Mouse (Mus musculus): Measurements from ENCODE around the gene Eme2.

Eme2 gene

DNA sequence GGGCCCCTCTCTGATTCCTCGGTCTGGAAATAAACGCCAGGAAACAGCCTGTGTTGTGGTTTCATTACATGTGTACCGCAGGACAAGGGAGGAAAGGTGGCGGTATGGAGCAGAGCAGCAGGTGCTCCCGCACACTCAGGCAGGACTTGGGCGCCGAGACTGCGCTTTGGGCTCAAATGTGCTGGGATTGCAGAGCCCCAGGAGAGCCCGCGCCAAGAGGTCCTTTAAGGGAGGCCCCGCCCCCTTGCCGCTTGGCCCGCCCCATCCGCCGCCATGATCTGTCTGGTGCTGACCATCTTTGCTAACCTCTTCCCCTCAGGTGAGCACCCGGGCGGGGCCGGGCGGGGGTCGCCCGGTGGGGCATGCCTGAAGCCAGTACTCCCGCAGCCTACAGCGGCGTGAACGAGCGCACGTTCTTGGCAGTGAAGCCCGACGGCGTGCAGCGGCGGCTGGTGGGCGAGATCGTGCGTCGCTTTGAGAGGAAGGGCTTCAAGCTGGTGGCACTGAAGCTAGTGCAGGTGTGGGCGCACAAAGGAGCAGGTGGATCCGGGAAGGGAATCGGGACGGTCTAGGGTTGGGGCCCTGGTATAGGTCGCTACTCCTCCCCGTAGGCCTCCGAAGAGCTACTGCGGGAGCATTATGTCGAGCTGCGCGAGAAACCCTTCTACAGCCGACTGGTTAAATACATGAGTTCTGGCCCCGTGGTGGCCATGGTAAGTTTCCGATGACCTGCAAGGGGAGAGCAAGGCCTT is 1.5 kb upstream of the Eme2 start, which contains the start of gene Nme3:
TSS of gene Nme3 (plus strand) at position 260 of the 752 bp plus-strand sequence.
- DNase-seq (ENCODE audit: low spot score in 2 of 2) = peak in 1 of 2 experiments; percentile 73

DNA sequence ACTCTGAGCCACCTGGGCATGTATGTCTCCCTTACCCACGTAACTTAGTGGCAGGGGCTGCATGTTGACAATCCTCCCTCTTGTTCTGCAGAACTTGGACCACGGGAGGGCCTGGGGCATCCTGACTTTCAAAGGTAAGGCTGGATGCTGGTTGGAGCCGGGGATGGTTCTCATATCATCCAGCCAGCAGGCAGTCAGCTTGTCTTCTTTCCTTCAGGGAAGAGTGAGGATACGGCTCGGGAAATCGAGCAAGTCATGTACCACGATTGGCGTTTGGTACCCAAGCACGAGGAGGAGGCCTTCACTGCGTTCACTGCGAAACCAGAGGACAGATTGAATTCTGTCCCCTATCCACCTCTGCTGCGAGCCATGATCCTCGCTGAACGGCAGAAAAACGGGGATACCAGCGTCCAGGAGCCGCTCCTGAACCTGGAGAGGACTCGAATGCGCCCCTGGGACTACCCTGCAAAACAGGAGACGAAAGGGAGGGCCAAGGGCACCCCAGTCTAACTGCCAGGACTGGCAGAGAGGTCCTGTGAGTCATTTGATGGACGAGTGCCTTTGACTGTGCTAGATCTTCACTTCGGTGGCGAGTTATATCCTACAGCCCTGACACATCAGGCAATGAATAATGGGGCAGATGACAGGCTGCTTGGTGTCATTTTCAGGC is 819 bp upstream of the Eme2 start:
- DNase-seq (ENCODE audit: low spot score in 2 of 2) = no peak

DNA sequence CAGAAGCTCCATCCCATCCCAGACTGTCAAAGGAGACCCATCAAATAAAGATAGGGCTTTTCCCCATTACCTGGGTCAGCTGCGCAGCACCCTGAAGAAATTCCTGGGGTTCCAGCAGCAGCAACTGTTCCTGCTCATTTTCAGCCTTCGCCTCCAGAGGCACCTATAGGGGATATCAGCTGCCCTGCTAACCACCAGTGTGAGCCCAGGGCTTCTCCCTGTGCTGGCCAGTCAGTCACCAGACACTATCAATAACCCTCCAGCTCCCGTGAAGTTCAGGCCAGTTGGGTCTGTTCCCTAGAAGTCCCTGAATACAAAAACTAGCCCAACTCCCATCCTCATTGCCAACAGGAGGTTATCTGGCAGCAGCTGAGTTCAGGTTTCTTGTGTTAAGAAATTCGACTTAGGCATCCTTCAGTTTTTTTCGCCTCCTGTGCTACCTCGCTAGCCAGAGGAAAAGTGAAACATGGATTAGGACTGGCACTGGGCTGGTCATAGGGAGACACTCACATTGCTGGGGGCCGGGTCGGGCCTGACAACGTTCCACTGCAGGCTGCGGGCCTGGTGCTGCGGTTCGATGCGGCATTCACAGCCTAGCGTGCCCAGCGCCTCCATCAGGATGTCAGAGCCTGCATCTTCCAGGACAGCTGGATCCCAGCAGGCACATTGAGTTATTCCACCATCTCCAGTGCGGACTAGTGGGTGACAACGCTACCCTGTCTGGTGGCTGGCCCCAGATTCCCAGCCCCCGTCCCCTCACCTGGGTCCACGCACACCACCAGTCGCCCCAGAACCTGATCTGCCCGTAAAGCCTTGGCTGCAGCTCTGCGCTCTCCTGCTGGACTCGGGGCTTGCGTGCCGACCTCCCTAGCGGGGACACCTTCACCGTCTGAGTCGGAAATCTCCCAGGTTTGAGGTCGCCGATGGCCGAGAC is 559 bp downstream of the Eme2 start:
- DNase-seq (ENCODE audit: low spot score in 2 of 2) = no peak

DNA sequence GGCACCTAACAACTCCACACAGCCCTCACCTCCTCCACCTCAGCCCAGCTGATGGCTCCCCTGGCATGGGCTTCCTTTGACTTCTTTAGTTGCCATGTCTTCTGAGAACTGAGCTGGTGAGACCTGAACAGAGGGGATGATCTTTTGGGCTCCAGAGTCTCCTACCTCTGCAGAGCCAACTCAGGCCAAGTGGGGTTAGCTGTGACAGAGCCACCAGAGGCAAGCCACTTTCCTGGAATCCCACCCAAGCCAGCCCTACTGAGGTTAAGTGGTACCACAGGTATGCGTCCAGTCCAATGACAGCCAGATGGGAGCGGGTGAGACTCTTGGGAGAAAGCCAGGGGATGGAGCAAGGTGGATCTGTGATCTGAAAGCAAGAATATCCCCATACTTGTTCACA is 1.6 kb downstream of the Eme2 start:
- no peak for DNase-seq (ENCODE audit: low spot score in 2 of 2)

DNA sequence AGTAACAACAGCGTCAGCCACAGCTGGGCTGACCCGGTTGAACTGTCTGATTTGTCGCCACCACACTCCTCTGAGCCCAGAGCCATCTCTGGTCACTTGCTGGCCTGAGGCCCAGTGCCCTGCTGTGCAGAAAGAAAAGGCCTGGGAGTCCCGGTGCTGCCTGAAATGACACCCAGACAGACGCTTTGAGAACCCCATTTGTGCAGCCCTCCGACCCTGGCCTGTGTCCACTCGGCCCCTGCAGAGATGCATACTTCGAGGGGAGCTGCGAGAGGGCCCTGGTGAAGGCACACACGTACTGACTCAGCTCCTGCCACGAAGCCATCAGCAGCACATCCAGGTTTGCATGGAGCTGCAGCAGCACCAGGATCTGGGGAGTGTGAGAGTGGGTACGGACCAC is 2.1 kb downstream of the Eme2 start:
- no peak for DNase-seq (ENCODE audit: low spot score in 2 of 2)

DNA sequence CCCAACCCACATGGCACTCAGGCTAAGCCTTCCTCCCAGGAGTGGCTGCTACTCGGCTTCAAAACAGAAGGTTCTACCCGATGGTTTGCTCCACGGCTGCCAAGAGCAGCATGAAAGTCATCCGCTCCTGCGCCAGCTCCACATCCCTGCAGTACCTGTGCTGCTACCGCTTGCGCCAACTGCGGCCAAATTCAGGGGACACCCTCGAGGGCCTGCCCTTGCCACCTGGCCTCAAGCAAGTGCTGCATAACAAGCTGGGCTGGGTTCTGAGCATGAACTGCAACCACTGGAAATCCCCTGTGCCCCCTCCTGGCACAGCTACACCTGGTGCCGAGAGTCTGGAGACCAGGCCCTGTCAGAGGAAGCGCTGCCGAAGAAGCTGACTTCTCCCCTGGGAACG is 3.6 kb downstream of the Eme2 start:
- no peak for DNase-seq (ENCODE audit: low spot score in 2 of 2)

DNA sequence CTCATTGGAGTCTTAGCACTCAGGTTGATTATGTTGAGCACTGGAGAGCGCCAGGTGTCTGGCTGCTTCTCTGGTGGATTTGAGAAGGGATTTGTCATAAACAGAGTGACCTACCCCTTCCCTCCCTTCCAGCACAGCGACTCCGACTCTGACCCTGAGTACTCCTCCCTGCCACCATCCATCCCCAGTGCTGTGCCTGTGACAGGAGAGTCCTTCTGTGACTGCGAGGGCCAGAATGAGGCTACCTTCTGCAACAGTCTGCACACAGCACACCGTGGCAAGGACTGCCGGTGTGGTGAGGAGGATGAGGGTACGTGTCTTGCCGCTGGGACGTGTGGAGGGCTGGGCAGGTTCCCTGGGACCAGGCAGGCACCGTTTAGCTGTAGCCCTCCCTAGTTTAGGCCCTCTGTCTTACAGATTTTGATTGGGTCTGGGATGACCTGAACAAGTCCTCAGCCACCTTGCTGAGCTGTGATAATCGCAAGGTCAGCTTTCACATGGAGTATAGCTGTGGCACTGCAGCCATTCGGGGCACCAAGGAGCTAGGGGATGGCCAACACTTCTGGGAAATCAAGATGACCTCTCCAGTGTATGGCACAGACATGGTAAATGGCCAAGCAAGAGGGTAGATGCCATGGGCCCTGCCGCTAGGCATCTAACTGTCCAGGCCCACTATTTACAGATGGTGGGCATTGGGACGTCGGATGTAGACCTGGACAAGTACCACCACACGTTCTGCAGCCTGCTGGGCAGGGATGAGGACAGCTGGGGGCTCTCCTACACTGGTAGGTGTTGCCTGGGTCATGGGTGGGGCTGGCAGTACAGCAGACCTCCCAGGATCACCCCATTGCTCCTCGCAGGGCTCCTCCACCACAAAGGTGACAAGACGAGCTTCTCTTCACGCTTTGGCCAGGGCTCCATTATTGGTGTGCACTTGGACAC is 4.5 kb downstream of the Eme2 start:
- no peak for DNase-seq (ENCODE audit: low spot score in 2 of 2)

DNA sequence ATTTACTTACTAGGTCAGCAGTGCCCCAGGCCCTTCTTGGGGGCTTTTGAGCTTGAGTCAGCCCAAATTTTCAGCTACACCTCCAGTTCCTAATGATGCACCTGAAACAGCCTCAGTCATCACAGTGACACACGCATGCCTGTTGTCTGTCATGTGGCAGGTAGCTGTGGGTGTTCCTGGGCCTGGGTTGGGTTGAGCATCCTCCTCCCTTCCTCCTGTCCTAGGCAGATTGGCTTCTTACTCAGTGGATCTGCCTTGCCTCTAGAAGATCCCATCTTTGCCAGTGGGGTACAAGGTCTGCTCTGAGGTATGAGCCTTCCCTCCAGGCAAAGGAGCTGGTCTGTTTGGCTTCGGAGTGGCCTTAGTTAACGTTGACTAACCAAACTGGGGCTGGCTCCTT is 6.0 kb downstream of the Eme2 start:
- DNase-seq (ENCODE audit: low spot score in 2 of 2) = no peak

DNA sequence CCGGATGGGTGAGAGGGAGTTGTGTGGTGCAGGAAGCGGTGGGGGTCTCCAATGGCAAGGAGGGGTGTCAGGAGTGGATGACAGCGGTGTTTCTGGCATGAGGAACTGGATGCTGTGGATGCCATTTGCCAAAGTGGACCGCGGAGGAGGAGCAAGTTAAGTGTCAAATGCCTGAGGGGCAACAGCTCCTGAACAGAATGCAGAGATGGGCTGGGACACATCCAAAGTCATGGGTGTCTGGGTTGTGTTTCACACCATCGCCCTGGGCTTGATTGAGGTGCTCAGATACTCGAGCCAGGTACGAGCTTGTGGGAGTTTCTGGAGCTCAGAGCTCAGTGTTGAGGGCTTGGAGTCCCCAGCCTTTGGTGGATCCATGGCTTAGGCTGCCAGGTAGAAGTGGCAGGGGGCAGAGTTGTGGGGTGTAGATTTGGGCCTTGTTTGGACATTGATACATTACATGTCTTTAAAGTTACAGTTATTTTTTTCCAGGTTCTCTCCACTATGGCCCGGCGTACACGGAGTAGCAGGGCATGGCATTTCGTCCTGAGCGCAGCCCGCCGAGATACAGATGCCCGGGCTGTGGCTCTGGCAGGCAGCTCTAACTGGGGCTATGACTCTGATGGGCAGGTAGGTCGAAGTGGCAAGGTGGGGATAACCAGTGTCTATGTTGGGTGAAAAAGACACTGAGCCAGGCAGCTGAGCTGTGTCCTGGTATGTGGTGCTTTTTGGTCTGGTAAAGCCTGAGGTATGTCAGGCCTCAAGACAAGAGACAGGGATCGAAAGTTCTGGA is 7.4 kb downstream of the Eme2 start:
- DNase-seq (ENCODE audit: low spot score in 2 of 2) = no peak

DNA sequence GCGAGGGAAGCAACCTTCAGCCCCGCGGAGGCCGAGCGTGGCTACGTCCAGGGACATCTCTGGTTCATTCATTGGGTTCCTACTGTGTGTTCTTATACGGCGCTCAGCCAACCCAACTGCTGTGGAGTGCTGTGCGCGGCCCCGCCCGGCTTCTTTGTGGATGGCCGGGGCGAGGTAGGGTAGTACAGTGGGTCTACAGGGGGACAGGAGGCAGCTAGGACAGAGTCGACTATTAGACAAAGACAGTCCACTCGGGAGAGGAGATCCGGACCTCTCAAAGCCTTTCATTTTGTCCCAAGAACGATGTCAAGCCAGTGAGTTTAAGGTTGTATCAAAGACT is 8.0 kb downstream of the Eme2 start:
- DNase-seq (ENCODE audit: low spot score in 2 of 2) = no peak

DNA sequence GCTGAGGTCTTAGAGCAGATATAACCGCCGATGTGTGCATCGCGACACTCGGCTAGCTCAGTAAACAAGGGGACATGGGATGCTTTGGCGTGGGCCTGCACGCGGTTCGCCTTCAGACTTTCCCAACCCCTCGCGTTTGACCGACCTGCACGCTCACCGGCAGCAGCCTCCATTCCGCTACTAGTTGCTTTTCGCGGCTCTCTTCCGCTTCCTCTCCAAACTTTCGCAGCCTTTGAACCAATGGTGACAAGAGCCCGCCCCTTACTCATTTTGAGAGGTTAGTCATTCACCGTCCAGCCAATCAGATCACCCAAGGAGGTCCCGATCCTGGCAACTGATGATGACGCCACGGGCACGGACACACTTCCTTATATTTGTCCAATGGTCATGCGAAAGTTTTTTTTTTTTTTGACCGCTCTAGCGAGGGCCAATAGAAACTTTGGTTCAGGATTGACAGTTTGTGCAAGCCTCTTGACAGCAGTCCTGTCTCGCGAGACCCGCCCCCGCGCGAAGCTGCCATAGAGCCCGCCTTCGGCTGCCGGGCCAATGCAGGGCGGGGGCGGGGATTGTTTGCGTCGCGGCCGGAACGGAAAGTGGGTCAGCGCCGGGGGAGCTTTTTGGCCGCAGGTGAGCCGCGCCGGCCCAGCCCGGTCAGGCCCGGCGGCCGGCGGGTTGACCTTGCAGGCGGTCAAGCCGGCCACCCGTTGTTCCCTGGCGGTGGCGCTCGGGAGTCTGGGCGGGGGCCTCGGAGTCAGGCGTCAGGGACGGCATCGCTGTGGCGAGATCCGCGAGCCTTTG is 8.6 kb downstream of the Eme2 start, which contains the start of the genes Nubp2 and Spsb3:
TSS of gene Nubp2 (minus strand) at position 216 of the 798 bp plus-strand sequence.
TSS of gene Spsb3 (plus strand) at position 510 of the 798 bp plus-strand sequence.
- DNase-seq (ENCODE audit: low spot score in 2 of 2) = peak; percentile 99 to 100

DNA sequence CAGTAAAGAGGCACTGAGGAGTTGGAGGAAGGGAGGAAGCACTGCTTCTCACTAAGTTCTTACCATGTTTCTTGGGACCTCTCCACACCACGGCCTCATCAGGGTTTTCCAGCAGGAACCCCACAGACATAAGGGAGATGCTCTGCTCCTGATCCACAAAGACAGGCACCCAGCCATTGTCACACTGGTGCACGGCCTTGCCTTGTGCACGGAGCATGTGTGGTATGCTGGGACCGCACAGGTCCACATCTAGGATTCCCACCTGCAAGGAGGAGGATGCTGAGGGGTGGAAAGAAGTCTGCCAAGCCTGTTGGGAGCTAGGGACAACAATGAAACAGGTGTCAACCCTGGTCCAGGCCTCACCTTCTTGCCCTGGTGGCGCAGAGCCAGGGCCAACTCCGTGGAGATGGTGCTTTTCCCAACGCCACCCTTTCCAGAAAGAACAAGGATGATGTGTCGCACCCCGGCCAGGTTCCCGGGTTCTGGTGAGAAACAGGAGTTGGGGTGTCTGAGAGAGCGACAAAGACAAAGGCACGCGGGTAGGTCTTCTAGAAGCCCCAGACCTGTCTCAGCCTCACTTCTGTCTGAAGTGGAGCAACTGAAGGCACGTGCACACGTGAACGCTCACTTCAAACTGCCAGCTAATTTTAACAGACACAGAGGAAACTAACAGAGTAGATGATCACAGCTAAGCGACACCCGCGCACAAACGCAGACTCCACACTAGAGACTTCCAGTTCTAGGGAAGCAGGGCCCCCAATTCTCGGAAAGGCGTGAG is 9.3 kb downstream of the Eme2 start:
- DNase-seq (ENCODE audit: low spot score in 2 of 2) = no peak

DNA sequence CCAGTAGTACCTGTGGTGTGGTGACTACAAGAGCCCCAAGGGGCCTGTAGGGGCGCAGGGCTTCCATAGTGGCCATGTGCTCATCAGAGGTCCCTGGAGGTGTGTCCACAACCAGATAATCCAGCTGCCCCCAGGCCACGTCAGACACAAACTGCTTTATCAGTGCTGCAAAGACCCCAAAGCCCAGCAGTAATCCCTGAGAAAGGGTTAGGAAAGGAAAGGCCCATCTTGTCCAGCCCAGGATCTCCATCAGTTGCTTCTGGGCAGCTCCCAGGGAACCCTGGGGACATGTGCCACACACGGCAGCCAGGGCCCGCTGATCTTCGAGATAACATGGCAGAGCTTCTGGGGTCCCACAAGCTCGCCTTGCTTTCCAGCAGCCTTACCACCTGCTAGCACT is 10.5 kb downstream of the Eme2 start:
- no peak for DNase-seq (ENCODE audit: low spot score in 2 of 2)

DNA sequence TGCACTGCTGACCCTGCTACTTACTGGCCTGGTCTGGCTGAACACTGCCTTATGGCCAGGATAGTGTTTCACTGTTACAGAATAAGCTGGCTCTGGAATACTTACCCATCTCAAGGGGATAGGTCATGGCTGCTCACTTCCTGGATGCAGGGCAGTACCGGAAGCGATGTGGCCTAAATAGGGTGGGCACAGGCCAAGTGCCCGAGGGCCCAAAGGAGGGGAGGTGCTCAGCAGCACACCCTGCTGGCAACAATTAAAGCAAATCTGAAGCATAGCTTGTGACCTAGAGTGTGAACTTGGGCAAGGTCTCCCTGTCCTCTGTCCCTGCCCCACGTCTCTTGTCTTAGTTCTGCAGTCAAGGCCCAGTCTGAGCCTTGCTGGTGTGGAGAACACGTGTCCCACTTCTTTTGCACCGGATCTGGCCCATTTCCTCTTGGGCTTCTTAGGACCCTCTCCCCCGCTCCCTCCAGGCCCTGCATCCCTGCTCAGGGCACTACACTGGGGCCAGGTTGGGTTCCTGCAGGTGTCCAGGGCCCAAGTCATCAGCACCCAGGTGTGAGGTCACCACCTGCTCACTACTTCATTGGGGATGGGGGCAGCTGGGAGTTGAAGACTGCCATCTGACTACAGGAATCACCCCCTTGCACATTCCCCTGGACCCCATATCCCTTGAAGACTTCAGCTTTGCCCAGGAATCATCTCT is 13.0 kb downstream of the Eme2 start:
- no peak for DNase-seq (ENCODE audit: low spot score in 2 of 2)

DNA sequence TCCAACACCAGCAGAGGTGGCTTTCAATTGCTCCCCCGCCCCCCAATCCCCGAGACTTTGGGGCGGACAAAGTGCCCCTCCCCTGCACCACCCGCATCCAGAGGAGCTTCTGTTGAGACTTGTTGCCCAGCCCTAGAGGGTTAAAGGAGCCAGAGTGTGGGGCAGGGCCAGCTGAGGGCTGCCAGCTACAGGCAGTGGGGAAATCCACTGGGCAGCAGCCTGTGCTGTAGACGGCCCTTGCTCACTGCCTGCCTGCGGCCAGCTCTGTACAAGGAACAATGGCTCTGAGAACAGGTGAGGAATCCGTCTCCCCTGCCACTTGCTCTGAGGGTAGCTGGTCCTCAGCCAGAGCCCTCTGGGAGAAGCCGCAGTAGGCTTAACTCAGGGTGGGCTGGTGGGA is 16.4 kb downstream of the Eme2 start:
- DNase-seq (ENCODE audit: low spot score in 2 of 2) = no peak

DNA sequence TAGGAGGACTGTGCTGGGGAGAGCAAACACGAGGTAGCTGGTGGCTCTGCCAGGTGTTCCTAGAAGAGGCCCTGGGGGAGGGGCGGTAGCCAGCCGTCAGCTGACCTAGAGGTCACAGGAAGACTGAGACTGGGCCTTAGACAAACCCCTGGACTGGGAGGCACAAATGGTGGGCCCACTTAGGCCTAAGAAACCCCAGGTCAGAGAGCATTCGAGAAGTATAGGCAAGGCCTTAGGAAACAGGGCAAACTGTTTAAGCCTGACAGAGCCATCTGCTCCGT is 16.8 kb downstream of the Eme2 start:
- DNase-seq (ENCODE audit: low spot score in 2 of 2) = no peak

DNA sequence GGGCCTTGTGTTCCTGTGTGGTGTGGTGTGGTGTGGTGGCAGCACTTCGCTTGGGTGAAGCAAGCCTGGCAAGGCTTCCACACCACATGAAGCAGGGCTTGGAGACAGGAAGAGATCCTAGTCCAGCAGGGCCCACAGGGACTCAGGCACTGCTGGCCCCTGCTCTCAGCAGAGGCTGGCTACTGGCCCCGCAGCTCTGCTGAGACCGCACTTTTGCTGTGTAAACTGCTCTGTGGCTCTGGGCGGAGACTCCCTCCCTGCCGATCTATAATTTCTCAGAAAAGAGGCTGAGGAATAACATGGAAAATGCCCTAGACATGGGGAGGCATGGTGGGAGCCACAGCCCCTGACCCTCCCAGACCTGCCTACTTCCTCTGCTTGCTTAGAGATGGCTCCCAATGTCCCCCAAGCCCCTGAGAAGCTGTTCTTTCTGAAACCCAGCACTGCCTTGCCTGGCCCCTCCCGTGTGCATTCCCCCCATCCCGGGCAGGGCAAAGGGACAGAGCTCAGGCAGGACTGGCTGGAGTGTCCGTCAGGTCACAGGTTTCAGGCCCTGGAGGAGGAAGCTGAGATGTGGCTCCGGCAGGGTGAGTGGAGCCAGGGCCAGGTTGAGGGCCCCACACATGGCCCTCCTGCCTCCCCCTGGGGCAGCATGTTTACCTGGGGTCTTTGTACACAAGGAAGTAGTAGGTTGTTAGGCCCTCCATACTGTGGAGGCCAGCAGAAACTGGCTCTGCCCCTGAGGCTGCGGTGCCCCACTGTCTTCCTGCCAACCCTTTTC is 17.4 kb downstream of the Eme2 start:
- DNase-seq (ENCODE audit: low spot score in 2 of 2) = no peak

DNA sequence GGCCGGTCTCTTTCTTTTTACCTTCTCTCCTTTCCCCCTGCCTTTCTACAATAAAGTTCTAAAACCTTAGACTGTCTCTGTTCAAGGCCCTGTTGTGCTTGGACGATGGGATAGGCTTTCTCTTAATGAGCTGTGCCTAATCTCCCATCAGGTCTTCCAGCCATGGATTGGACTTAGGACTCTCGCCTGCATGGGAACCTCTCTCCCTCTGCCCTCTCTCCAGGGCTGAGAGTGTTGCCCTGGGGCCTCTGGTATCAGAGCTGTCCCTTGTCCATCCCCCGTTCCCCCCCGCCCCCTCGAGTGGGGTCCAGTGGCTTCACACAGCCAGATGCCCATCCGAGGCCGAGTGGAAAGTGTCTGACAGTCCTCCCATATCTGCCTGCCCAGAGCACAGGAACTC is 19.9 kb downstream of the Eme2 start:
- DNase-seq (ENCODE audit: low spot score in 2 of 2) = no peak

Measured in left cerebral cortex, adult 9 months (tissue).